Mouse (Mus musculus): Measurements from ENCODE around the gene Spata3. TPM values are rescaled to one million over a fixed set of nuclear protein-coding genes. Genes with fewer than 3 reads are reported as not detected.

The Spata3 gene
- total RNA-seq, 2 experiments from 2014 or later: not detected

DNA sequence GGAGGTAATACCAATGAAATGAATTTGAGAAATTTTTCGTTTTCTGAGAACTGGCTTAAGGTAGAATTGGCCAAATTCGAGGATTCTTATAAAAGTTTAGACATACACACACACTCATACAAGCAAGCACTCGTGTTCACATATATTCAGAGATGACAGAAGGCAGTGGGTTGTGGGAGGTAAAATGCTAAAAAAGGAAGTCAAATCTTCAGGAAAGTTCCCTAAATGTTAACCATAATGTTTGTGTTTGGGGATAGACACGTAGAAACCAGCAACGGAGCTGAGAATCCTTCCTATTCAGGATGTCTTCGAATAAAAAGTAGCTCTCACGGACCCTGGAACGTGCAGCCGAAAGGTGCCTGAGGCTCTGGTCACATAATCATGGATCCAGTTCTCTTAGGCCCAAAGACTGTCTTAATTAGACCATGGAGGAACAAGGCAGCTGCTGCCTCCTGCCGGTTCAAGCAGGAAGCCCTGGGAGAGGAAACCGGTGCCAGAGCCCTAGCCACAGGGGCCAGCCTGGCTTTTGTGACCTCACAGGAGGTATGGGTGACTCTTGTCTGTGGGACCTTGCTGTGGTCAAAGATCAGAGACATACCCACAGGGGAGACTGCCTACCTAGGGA, 4.9 kb downstream of the Spata3 start:
- ATAC-seq (replicated peaks; ENCODE audit: low FRiP score, poor library complexity, severe bottlenecking): no peak

DNA sequence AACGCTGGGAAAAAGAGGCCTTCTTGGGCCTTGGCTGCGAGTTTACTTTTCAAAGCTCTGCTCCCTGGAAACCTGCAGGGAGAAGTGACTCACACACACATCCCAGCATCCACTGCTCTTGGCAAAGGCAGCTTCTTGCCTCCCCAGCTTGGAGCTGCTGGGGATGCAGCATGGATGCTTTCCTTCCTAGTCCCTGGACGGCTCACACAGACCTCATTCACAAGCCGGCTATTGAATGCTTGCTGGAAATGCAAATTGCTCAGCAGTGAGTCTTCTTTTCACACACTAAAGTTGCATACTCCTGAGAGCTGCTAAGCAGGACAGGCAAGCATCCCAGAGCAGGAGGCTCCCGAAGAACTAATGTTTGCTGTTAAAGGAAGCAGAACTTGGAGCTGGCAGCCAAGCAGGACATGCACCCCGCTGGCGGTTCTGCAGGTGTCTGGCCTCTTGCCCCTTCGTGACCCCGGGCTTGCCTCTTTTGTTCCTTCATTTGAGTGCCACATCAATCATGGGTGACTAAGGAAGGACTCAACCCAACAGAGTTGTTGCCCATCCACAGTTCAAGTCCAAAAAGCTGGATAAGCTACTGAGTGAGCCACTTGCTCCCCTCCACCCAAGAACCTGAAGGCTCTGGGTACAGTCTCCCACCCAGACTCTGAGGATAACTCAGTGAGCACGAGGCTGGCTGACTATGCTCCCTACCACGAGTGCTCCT, 15.8 kb downstream of the Spata3 start:
- ATAC-seq (replicated peaks; ENCODE audit: low FRiP score, poor library complexity, severe bottlenecking): no peak

DNA sequence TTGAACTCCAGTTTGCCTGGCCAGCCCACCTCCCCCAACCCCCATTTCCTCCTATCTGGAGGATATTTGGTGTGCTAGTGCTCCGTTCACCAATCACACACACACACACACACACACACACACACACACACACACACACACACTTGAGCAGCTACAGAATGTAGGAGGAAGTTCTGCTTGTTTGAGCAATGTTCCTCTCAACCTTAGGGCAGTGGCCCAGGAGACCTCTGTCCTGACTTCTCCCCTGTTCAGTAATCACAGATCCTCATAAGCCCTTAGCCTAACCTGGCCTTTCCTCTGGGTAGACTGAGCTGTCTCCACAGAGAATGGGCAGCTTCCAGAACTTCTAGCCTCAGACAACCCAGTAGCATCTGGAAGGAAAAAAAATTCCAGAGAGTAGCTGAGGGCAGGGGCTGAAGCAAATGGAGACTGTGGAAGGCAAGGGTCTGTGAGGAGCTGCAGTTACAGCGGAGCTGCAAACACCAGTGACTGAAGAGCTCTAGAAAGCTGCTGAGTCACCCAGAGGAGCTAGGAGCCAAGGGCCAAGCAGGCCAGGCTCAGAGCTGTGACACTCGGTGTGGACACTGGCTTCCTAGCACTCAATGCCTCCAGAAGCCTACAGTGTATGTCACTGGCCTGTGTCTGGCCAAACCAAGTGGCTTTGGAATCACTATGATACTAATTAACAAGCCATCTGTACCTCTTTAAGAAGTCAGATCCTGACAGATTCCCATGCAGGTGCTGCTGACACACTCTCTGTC, 21.8 kb downstream of the Spata3 start:
- ATAC-seq (replicated peaks; ENCODE audit: low FRiP score, poor library complexity, severe bottlenecking): peak; percentile 74

DNA sequence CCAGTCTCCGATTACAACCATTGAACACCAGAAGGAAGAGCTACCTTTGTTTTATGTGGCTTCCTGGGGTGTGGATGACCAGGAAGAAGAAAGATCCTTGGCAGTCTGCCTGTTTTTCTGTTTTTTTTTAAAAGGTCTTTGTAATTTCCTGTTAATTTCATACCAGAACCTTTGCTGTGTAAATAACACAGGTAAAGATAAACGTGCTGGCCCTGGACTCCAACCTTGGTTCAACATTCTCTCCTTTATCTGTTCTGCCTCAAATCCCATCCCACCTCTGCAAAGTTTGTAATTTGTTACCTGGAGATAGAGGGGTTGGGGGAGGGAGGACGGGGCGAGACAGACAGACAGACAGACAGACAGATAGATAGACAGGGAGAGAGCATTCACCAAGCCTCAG, 23.5 kb downstream of the Spata3 start:
- ATAC-seq (replicated peaks; ENCODE audit: low FRiP score, poor library complexity, severe bottlenecking): no peak

DNA sequence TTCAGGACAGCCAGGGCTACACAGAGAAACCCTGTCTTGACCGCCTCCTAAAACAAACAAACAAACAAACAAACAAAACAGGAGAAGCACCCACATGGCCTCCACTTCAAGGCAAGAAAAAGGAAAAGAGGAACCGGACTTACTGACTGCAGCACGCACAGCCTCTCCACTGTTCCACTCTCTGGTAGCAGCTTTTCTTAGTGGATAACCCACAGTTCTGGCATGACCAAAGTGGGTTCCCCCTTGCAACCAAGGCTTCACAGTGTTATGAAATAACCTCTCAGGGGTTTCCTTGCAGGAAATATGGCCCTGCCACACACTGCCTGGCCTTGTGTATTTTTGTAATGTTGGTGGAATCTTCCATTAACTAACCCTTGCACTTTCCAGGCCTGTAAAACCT, 24.2 kb downstream of the Spata3 start:
- no peak for ATAC-seq (replicated peaks; ENCODE audit: low FRiP score, poor library complexity, severe bottlenecking)

DNA sequence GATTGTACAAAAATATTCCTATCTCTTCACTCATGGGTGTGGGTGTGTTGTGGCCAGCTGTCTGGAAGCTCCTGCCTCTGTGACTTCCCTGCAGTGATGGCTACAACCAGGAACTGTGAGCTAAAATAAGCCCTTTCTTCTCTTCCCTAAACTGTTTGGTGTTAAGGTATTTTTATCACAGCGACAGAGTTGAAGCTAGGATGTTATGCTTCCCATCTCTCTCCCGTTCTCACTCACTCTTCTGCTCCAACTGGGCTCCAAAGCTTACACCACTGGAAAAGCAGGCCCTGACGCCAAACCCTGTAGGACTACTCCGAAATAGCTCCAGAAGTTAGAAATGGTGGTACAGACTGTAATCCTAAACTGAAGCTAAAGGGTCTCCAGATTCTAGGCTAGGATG, 28.4 kb downstream of the Spata3 start:
- no peak for ATAC-seq (replicated peaks; ENCODE audit: low FRiP score, poor library complexity, severe bottlenecking)

DNA sequence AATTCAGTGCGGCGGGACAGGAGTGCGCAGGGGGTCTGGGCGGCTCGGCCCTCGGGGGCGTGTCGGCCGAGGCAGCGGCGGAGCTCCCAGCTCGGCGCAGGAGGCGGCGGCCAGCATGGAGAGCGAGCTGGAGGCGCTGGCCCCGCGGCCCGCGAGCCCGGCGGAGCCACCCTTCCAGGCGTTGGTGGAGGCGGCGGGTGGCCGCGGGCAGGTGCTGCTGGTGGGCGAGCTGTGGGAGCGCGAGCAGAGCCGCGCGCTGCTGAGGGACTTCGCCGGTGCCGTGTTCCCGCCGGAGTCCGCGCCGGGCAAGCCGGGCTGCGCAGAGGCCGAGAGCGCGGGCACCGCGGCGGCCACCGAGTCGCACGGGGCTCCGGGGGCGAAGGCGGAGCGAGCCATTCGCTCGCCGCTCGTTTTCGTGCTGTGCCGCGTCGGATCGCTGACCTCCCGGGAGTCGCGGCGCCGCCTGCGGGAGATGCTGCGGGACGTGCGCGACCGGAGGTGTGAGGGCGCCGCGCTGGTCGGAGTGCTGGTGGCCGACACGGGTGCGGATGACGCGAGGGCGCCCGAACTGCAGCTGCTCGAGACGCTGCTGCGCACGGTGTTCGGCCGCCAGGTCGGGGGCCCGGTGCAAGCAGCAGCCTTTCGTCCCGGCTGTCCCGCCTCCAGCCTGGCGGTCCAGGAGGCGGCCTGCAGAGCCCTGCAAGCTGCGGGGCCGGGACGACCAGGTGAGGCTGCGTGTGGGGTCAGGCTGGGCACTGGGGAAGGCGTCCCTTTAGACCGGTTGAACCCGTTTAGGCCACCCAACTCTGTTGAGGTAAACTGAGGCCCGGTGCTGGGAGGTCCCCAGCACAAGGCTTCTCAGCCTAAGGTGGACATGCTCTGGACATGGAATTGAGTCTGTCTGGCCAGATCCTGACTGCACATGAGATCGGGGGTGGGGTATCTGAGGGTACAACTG, 29.5 kb downstream of the Spata3 start, which contains the start of gene 2810459M11Rik:
Gene 2810459M11Rik (plus strand): TSS at position 16 of the 958 bp plus-strand sequence.
- no peak for ATAC-seq (replicated peaks; ENCODE audit: low FRiP score, poor library complexity, severe bottlenecking)

DNA sequence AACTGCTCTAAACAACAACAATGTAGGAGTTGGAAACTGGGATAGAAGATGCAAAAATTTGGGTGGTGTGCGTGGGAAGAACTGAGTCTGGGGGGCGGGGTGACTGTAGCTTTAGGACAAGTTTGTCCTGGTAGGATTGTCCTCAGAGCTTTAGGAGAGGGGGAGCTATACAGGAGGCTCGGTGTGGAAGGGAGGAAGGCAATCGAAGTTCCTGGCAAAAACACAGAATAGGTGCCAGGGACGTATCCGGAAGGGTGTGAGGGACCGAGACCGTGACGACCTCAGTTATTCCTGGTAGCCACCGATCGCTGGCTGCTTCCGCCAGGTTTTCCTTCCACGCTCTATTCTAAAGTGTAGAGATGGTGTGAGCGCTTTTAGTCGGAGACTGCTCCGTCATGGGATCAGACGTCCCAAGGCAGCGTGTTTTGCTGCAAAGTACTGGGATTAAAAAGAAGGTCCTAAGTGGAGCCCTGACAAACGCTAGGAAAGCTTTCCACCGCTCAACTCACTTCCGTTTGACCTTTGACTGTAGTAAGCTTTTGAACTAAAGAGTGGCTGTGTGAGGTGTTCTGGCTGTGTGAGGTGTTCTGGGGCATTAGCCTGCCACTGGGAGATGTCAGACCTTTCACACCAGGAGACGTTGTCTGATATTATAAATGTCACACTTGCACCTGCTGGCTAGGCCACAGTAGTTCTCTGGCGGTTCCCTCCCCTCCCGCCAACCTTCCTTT, 30.4 kb downstream of the Spata3 start:
- ATAC-seq (replicated peaks; ENCODE audit: low FRiP score, poor library complexity, severe bottlenecking): no peak

DNA sequence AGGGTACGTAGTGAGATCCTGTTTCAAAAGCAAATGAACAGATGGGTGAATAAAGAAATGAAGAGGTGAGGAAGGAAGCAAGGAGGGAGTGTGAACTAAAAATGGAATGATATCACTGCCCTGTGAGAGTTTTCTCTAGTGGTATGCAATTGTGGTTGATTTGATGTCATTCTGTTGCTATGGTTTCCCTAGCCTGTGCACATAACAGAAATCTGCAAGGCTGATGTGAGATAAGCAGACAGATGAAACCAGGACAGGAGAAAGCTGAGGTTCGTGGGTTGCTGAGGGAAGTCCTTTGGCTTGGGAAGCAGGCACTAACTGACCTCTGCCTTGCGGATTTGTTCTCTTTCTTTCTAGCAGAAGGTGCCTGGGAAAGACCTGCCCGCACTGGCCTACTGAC, 31.6 kb downstream of the Spata3 start:
- no peak for ATAC-seq (replicated peaks; ENCODE audit: low FRiP score, poor library complexity, severe bottlenecking)

DNA sequence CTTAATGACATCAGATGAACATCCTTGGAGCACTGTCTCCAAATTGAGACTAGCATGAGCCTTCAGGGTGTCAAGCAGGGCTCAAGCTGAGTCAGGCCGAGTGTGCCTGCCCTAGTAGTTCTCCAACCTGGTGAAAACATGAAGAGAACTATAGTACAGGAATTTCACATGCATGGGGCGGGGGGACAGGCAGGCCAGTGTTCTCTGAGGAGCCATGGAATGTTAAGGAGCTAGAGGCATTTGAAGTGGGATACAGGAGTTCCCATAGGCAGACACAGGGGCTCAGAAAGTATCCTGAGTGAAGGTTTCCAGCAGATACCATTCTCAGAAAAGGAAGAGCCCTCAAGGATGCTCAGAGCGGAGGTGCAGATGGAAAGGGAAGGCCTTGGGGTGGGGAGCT, 32.1 kb downstream of the Spata3 start:
- no peak for ATAC-seq (replicated peaks; ENCODE audit: low FRiP score, poor library complexity, severe bottlenecking)

DNA sequence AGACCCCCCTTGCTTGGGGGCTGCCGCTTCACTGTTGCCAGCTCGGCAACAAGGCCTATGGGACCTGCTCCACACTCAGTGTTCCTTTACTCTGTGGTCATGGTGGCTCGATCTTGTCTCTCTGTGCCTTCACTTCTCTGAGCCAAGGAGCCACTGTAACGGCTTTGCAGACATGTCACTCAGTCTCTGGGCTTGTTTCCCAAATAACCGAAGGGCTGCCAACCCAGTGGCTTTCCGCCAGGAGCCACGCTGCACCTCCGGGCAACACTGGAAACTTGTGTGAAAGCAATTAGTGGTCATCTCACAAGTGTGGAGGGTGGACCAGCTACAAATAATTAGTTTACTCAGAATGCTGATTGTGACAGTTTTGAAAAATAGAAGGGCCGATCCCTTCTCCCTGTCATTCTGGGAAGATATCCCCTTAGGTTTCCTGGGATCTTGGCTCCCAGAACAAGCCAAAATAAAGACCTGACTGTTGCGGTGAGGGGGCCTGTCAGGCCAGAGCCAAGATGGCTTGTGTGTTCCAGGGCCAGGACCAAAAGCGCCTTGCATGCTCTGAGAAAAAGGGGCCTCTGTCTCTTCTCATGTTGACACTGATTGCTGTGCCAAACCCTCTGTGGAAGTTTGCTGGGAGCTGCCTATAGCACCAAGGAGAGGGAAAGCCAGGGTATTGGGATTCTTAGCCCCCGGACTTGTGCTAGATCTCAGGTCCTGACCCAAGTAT, 36.7 kb downstream of the Spata3 start:
- no peak for ATAC-seq (replicated peaks; ENCODE audit: low FRiP score, poor library complexity, severe bottlenecking)

DNA sequence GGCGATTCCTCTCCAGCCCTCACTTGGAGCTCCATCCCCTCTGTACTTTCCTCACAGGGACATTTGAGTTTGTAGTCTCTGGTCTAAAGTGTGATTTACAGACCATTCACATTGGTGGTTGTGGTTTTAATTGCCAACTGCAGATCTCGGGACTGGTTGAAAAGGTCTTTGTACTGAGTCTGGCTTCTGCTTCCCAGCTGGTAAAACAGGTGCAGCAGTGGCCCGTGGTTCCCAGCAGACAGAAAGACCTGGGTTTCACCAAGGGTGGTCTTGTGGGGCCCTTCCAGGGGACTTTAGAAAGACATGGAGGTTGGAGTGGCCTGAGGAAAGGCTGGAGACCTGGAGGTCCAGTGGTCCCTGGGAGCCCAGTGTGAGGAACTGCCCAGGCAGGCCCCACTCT, 38.3 kb downstream of the Spata3 start:
- no peak for ATAC-seq (replicated peaks; ENCODE audit: low FRiP score, poor library complexity, severe bottlenecking)

DNA sequence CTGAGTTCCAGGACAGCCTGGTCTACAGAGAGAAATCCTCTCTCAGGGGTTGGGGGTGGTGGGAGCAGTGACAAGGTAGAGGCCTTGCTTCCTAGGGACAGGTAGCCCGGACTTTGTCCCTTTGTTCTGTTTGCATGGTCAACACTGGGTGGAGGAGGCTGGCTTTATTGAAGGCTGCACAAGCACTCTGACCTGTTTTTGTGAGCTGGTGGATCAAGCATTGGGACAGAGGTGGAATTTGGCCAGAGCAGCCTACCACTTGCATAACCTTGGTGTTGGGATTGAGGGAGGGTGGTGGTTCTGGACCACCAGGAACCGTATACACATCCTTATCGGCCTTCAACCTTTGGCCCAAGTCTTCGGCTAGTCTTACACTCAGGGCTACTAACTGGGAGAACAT, 39.7 kb downstream of the Spata3 start:
- ATAC-seq (replicated peaks; ENCODE audit: low FRiP score, poor library complexity, severe bottlenecking): no peak

DNA sequence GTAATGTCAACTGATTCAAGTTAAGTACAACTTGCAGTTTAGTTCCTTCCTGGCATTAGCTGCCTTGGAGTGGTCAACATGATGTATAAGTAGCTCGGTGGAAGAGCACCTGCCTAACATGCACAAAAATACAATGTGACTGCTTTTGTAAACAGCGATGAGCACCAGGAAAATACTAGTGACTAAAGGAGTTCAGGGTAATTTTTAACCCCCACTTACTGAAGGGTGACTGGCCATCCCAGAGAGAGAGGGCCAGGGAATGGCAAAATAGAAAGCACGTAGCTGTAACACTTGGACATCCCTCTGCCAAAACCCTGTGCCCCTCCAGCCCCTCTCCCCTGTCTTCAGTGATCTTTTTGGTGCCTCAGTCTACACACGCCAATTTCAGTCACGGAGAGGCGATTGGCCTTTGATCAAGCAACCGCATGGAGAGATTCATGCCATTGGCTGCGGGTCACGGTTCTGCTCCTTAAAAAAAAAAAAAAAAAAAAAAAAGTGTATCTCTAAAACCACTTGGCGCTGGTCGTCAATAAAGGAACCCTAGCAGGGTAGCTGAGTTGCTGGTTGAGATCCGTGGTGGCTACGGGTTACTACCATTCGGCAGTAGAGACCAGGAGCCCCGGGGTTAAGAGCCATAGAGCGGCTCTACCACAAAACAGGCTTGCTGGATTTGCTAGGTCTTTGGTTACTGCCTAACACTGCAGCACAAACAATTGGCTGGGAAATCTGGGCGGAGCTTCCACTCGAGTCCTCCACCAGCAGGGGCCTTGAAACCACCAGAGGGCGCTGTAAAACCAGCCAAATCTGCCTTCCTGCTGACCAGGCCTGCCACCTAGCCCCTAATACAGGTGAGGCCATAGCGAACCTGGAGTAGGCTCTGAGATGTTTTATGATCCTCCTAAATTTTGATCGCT, 42.5 kb downstream of the Spata3 start:
- ATAC-seq (replicated peaks; ENCODE audit: low FRiP score, poor library complexity, severe bottlenecking): peak; percentile 79

DNA sequence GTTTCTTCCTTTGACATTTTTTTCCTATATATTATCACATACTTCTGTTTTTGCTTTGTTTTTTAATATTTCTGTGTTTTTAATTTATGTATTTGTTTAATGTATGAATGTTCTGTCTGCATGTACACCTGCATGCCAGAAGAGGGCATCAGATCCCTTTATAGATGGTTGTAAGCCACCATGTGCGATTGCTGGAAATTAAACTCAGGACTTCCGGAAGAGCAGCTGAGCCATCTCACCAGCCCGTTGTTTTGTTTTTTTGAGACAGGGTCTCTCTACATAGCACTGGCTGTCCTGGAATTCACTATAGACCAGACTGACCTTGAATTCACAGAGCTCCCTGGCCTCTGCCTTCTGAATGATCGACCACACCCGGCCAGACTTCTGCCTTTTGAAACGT, 45.9 kb downstream of the Spata3 start:
- ATAC-seq (replicated peaks; ENCODE audit: low FRiP score, poor library complexity, severe bottlenecking): no peak

DNA sequence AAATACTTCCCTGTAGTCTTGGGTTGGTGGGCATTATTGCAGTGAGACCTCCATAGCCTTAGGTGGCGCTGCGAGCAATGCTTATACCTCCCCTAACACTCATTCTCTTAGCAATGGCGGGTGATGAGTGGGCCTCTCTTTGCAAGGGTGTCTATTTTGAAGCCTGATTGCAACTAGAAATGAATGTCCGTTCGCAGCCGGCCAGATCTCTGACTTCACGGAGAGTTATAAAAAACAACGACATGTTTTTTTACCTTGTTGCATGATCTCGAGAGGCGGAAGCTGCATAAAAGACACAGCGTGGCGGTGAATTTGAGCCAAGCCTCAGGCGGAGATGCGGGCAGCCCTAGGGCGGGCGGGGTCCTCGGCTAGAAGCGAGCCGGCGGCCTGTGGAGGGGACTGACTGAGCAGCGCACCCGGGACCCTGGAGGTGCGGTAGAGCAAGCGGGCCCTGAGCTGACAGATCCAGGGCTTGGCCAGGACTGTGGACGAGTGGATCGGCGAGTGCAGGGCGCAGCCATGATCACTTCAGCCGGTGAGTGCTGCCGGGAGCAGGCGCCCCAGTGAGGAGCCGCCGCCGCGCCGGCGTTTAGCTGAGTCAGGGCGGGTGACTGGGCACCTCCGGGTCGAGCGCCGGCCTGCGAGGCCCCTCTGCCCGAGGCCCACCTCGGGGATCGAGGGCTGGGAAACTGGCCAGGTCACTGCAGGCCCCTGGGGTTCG, 47.8 kb downstream of the Spata3 start, which contains the start of gene Psmd1:
Gene Psmd1 (plus strand): TSS at position 117 of the 721 bp plus-strand sequence.
- ATAC-seq (replicated peaks; ENCODE audit: low FRiP score, poor library complexity, severe bottlenecking): peak; percentile 89

DNA sequence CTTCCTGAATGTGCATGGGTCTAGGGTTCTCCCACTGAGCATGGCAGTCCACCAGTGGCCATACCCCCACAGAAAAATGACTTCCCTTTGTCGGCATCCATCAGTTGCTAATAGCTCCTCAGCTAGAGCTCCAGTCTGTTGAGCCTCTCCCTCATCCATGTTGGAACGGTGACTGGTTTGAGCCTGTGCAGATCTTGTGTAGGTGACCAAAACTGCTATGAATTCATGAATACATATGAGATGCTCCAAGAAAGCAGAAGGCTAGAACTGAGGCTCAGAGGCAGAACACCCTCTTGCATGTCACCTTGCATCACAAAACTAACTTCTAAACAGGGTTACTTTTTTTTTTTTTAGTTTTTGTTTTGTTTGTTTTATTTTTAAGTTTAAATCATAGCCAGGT, 59.9 kb downstream of the Spata3 start:
- no peak for ATAC-seq (replicated peaks; ENCODE audit: low FRiP score, poor library complexity, severe bottlenecking)
